Mouse (Mus musculus) liver, embryonic 11.5 days (tissue): ENCODE results near the gene Tln2. TPM values are rescaled to one million over a fixed set of nuclear protein-coding genes. Genes with fewer than 3 reads are reported as not detected.

ENCODE experiments used
- ATAC-seq: fragments of 200-750 bp; cut with Nextera tagmentation; replicated peaks from 2 replicates; pipeline ENCODE4 v1.8.0; 2017; ENCODE audit warnings: moderate number of reproducible peaks, mild to moderate bottlenecking, moderate TSS enrichment, moderate library complexity; ENCODE audit not compliant: low FRiP score
- DNase-seq: peaks from one replicate; pipeline ENCODE4 v3.0.0-alpha.2; 2017; ENCODE audit warnings: low spot score
- H3K27ac ChIP-seq: fragments of 300-500 bp; sonication (generic); 2 replicates; pipeline ENCODE4 v1.5.1; 2014; ENCODE audit warnings: mild to moderate bottlenecking, low read depth, low read length, control low read depth
- H3K27me3 ChIP-seq: fragments of 300-500 bp; sonication (generic); replicated peaks from 2 replicates; pipeline ENCODE4 v1.6.1; 2014; ENCODE audit warnings: low read length, mixed read lengths; ENCODE audit not compliant: control insufficient read depth, insufficient read depth
- H3K36me3 ChIP-seq: fragments of 300-500 bp; sonication (generic); 2 replicates; pipeline ENCODE4 v1.6.1; 2014; ENCODE audit warnings: mild to moderate bottlenecking, low read length, moderate library complexity, mixed read lengths; ENCODE audit not compliant: control insufficient read depth, insufficient read depth
- H3K4me1 ChIP-seq: fragments of 300-500 bp; sonication (generic); replicated peaks from 2 replicates; pipeline ENCODE4 v1.6.1; 2014; ENCODE audit warnings: low read length, mixed read lengths; ENCODE audit not compliant: control insufficient read depth, insufficient read depth
- H3K4me2 ChIP-seq: fragments of 300-500 bp; sonication (generic); 2 replicates; pipeline ENCODE4 v1.6.1; 2014; ENCODE audit warnings: mild to moderate bottlenecking, control low read depth, moderate library complexity
- H3K4me3 ChIP-seq: fragments of 300-500 bp; sonication (generic); 2 replicates; pipeline ENCODE4 v1.5.1; 2014; ENCODE audit warnings: low read depth, low read length, control low read depth
- H3K9ac ChIP-seq: fragments of 300-500 bp; sonication (generic); 2 replicates; pipeline ENCODE4 v1.6.1; 2014; ENCODE audit warnings: low read depth, low read length, control low read depth
- H3K9me3 ChIP-seq: fragments of 300-500 bp; sonication (generic); 2 replicates; pipeline ENCODE4 v1.6.1; 2016; ENCODE audit warnings: low read length, inconsistent platforms, mixed read lengths; ENCODE audit not compliant: control insufficient read depth
- WGBS: fragments of 180-500 bp; shearing (Covaris S2); extraction: QIAGEN DNeasy Blood & Tissue Kit; methylation state at CpG from one replicate; pipeline ENCODE4 v1.1.7; 2014; 5-methylcytosine and 5-hydroxymethylcytosine counted together
- polyA plus RNA-seq: library from polyadenylated mRNA; unstranded; fragments of >200 nt; fragmentation: Nextera tagmentation; extraction: Ambion mirVana; gene quantifications from 2 replicates; pipeline ENCODE4 v1.2.1, GENCODE M21; 2014

Tln2 gene
- polyA plus RNA-seq, 1 experiment from 2014 or later, result 12.7 TPM

DNA sequence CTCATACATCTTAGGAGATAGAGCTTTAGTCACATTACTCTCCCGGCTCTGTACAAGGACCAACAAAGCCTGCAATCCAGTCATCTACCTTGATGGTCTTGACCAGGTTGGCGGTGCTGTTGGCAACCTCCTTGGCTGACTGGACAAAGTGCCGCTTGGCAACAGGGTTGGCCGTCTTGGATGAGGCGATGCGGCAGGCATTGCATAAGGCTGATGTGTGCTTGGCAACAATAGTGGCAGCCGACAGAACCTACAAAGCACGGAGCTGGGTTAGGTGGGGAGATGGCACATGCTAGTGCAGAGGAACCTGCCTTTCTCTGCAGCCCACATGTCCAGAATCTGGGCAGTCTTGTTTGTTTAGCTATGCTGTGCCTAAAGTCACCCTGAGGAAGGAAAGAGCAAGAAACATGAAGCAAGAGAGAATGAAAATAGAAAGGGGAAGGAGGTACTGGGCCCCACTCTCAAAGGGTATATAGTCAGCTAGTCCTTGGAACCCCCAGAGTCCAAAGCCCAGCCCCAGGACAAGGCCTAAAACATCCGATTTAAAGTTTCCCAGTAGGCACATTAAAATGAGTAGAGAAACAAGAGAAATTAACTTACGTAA, 257.0 kb downstream of the Tln2 start:
- DNase-seq (no peak), ATAC-seq (no peak)
- Histone ChIP-seq H3K27me3 (no peaks in the 10 kb centered on the region), H3K9ac (no peak overlapping the region), H3K4me1 (no peaks in the 10 kb centered on the region), H3K4me3 (no peak overlapping the region), H3K27ac (no peak overlapping the region), H3K36me3 (no peaks in the 10 kb centered on the region), H3K4me2 (no peak overlapping the region), H3K9me3 (no peaks in the 10 kb centered on the region)
- 88% methylated on average over 10 of the region's 10 CpGs for whole genome bisulfite sequencing

DNA sequence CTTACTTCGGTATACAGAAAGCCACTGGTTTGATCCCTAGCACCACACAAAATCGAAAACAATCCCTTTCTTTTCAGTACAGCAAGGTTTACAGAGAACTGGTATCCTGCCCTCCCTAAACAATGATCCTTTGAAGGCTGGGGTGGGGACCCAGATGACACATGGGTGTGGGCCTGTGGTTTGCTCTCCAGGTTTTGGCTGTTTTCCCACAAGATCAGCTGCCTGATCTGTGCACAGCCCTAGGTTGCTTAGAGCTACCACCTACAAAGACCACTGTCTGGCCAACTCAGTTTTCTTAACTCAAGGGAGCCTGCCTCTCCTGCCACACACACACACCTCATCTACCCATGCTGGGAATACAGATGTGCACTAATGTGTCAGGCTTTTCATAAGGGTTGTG, 257.9 kb downstream of the Tln2 start:
- Histone ChIP-seq H3K27me3 (no peaks in the 10 kb centered on the region), H3K4me2 (no peak overlapping the region), H3K9ac (no peak overlapping the region), H3K4me1 (no peaks in the 10 kb centered on the region), H3K4me3 (no peak overlapping the region), H3K36me3 (no peaks in the 10 kb centered on the region), H3K9me3 (no peaks in the 10 kb centered on the region), H3K27ac (no peak overlapping the region)
- WGBS, result 76% methylated on average over 2 of the region's 2 CpGs
- no peak for DNase-seq
- ATAC-seq, result no peak

DNA sequence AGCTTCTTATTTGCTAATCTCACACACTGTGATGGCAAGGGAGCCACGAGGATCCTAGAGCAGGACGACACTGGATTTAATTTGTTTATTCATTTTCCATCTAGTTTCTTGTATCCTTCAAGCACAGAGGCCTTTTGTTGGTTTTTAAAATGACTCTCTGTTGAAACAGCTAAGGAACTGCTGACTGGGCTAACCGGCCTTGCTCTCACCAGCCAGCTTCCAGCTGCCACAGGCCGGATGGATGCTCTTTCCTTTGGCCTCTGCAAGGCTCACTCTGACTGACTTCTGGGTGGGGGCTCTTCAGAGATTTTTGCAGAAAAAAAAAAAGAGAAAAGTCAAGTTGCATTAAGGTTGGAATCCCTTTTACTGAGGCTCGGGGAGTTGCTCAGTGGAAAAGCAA, 258.7 kb downstream of the Tln2 start:
- DNase-seq, result no peak
- no peak overlapping the region for H3K9ac ChIP-seq
- no peak overlapping the region for H3K4me2 ChIP-seq
- no peaks in the 10 kb centered on the region for H3K4me1 ChIP-seq
- no peaks in the 10 kb centered on the region for H3K27me3 ChIP-seq
- no peaks in the 10 kb centered on the region for H3K36me3 ChIP-seq
- H3K4me3 ChIP-seq, result no peak overlapping the region
- no peaks in the 10 kb centered on the region for H3K9me3 ChIP-seq
- H3K27ac ChIP-seq, result no peak overlapping the region
- 80% methylated on average over 5 of the region's 5 CpGs for WGBS
- ATAC-seq, result no peak

GRCm38 (mm10) chr9:67300346-67300745, 259.2 kb downstream of the Tln2 start:
- H3K27ac ChIP-seq, result no peak overlapping the region
- H3K9me3 ChIP-seq, result no peaks in the 10 kb centered on the region
- no peaks in the 10 kb centered on the region for H3K27me3 ChIP-seq
- H3K4me2 ChIP-seq, result no peak overlapping the region
- H3K36me3 ChIP-seq, result no peaks in the 10 kb centered on the region
- H3K9ac ChIP-seq, result no peak overlapping the region
- WGBS, result 67% methylated on average over 3 of the region's 3 CpGs
- H3K4me1 ChIP-seq, result no peaks in the 10 kb centered on the region
- ATAC-seq, result no peak
- no peak overlapping the region for H3K4me3 ChIP-seq
- DNase-seq, result no peak

- 93% methylated on average over 6 of the region's 6 CpGs for WGBS
- no peak overlapping the region for H3K4me2 ChIP-seq
- no peak overlapping the region for H3K27ac ChIP-seq
- H3K4me1 ChIP-seq, result no peaks in the 10 kb centered on the region
- ATAC-seq, result no peak
- no peaks in the 10 kb centered on the region for H3K36me3 ChIP-seq
- DNase-seq, result no peak
- no peaks in the 10 kb centered on the region for H3K27me3 ChIP-seq
- no peaks in the 10 kb centered on the region for H3K9me3 ChIP-seq
- no peak overlapping the region for H3K9ac ChIP-seq
- no peak overlapping the region for H3K4me3 ChIP-seq
These were observed 260.3 kb downstream of the Tln2 start for GRCm38 (mm10) chr9:67299164-67299563.

DNA sequence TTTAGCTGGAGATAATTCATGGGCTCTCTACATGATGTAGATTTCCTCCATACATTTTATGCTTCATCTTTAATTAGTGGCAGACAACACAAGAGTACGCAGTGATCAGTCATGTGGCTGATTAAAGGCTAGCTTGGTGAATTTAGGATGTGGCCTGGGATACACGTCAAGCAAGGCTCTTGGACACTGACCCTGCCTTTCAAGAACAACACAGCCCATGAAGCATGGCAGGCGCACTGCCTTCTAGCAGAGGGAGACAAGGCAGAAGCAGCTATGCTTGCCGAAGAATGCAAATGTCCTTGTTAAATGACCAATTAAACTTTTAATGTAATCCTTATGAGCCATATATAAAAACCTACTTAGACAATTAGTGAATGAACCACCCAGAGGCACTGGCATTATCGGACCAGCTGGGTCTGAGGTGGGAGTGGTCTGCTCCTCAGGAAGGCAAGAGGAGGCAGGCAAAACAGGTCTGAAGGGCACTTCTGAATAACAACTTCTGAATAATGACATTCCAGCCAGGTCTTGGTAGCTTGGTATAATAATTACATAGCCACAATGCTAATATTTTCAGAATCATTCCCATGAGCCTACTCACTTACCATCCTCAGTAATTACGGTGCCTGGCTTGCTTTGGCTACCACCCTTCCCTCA, 262.1 kb downstream of the Tln2 start:
- Histone ChIP-seq H3K4me3 (no peak overlapping the region), H3K9ac (no peak overlapping the region), H3K4me1 (no peaks in the 10 kb centered on the region), H3K36me3 (no peaks in the 10 kb centered on the region), H3K27ac (no peak overlapping the region), H3K27me3 (no peaks in the 10 kb centered on the region), H3K9me3 (no peaks in the 10 kb centered on the region), H3K4me2 (no peak overlapping the region)
- DNase-seq, result no peak
- ATAC-seq, result no peak
- WGBS, result 84% methylated on average over 6 of the region's 6 CpGs

GRCm38 (mm10) chr9:67287457-67287856, 272.0 kb downstream of the Tln2 start:
- whole genome bisulfite sequencing, result 69% methylated on average over 4 of the region's 4 CpGs
- no peaks in the 10 kb centered on the region for H3K27me3 ChIP-seq
- H3K9ac ChIP-seq, result no peak overlapping the region
- H3K27ac ChIP-seq, result no peak overlapping the region
- H3K36me3 ChIP-seq, result no peaks in the 10 kb centered on the region
- DNase-seq (no peak), ATAC-seq (no peak)
- H3K4me1 ChIP-seq, result no peaks in the 10 kb centered on the region
- no peaks in the 10 kb centered on the region for H3K9me3 ChIP-seq
- no peak overlapping the region for H3K4me2 ChIP-seq
- H3K4me3 ChIP-seq, result no peak overlapping the region

DNA sequence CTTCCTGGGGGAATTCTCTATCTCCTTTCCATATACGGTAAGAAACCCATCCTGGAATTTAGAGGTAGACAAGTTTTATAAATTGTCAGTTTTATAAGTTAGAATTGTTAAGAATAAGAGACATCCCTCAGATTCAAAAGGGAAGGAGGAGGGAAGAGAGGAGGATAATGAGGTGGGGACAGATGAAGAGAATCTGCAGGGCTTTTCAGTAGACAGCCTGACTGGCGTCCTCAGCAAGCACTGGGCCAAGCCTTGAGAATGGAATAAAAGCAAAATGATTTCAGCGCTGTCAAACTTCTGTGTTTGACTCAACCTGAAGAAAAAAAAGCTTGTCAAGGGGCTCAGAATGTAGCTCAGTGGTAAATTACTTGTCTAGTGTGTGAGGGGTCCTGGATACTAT, 272.7 kb downstream of the Tln2 start:
- Histone ChIP-seq H3K27me3 (no peaks in the 10 kb centered on the region), H3K4me1 (no peaks in the 10 kb centered on the region), H3K27ac (no peak overlapping the region), H3K4me2 (no peak overlapping the region), H3K4me3 (no peak overlapping the region), H3K9ac (no peak overlapping the region), H3K36me3 (no peaks in the 10 kb centered on the region), H3K9me3 (no peaks in the 10 kb centered on the region)
- no peak for DNase-seq
- no peak for ATAC-seq
- 77% methylated on average over 3 of the region's 3 CpGs for WGBS

DNA sequence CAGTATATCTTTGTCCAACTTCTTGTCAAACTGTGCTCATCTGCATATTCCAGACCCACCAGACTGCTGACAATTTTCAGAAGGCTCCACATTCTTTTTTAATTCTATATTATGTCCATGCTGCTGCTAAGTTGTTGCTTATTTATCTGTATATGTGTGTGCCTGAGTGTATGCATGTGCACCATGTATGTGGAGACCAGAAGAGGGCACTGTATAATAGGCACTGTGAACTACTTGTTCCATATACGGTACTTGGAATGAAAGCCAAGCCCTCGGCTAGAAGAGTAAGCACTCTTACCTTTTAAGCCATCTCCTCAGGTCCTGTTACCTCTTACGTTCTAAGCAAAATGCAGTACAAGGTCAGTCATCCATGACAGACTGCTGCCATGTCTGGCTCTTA, 274.0 kb downstream of the Tln2 start:
- H3K27me3 ChIP-seq, result no peaks in the 10 kb centered on the region
- no peaks in the 10 kb centered on the region for H3K4me1 ChIP-seq
- H3K9ac ChIP-seq, result no peak overlapping the region
- ATAC-seq (no peak), DNase-seq (no peak)
- 68% methylated on average over 3 of the region's 3 CpGs for WGBS
- no peaks in the 10 kb centered on the region for H3K36me3 ChIP-seq
- no peak overlapping the region for H3K27ac ChIP-seq
- no peaks in the 10 kb centered on the region for H3K9me3 ChIP-seq
- no peak overlapping the region for H3K4me2 ChIP-seq
- no peak overlapping the region for H3K4me3 ChIP-seq
